Mouse (Mus musculus) right cerebral cortex, postnatal 4 days (tissue): ENCODE measurements around the gene Gpd2.

Experiments
- DNase-seq: peaks from one replicate; pipeline ENCODE4 v3.0.0-alpha.2; 2022

The Gpd2 gene

GRCm38 (mm10) chr2:57251636-57252317, 14.3 kb downstream of the Gpd2 start:
- no peak for DNase-seq

GRCm38 (mm10) chr2:57252542-57253301, 15.3 kb downstream of the Gpd2 start:
- DNase-seq, result no peak

- DNase-seq, result no peak
Measured at GRCm38 (mm10) chr2:57254267-57254666, 16.8 kb downstream of the Gpd2 start.

- no peak for DNase-seq
Measured at GRCm38 (mm10) chr2:57255153-57255670, 17.8 kb downstream of the Gpd2 start.

- no peak for DNase-seq
Measured at GRCm38 (mm10) chr2:57255836-57256235, 18.4 kb downstream of the Gpd2 start.

GRCm38 (mm10) chr2:57256459-57256858, 19.0 kb downstream of the Gpd2 start:
- DNase-seq, result no peak

GRCm38 (mm10) chr2:57261286-57262077, 24.0 kb downstream of the Gpd2 start:
- no peak for DNase-seq

- no peak for DNase-seq
Measured at GRCm38 (mm10) chr2:57263431-57263830, 26.0 kb downstream of the Gpd2 start.

GRCm38 (mm10) chr2:57264912-57265311, 27.5 kb downstream of the Gpd2 start:
- DNase-seq, result no peak

- no peak for DNase-seq
Measured at GRCm38 (mm10) chr2:57266679-57267393, 29.4 kb downstream of the Gpd2 start.

- no peak for DNase-seq
Measured at GRCm38 (mm10) chr2:57267394-57267716, 29.9 kb downstream of the Gpd2 start.

GRCm38 (mm10) chr2:57267896-57268295, 30.5 kb downstream of the Gpd2 start:
- DNase-seq, result no peak

- DNase-seq, result no peak
Measured at GRCm38 (mm10) chr2:57268839-57269238, 31.4 kb downstream of the Gpd2 start.

- no peak for DNase-seq
Measured at GRCm38 (mm10) chr2:57269690-57270435, 32.4 kb downstream of the Gpd2 start.

GRCm38 (mm10) chr2:57280190-57280723, 42.8 kb downstream of the Gpd2 start:
- DNase-seq, result no peak

- DNase-seq, result no peak
Measured at GRCm38 (mm10) chr2:57283791-57284190, 46.4 kb downstream of the Gpd2 start.

- DNase-seq, result no peak
Measured at GRCm38 (mm10) chr2:57285197-57285596, 47.8 kb downstream of the Gpd2 start.

GRCm38 (mm10) chr2:57287986-57288385, 50.6 kb downstream of the Gpd2 start:
- no peak for DNase-seq

- no peak for DNase-seq
Measured at GRCm38 (mm10) chr2:57293571-57293970, 56.1 kb downstream of the Gpd2 start.

GRCm38 (mm10) chr2:57296069-57296468, 58.6 kb downstream of the Gpd2 start:
- DNase-seq, result no peak

GRCm38 (mm10) chr2:57297226-57297625, 59.8 kb downstream of the Gpd2 start:
- no peak for DNase-seq

GRCm38 (mm10) chr2:57301539-57301938, 64.1 kb downstream of the Gpd2 start:
- DNase-seq, result no peak
